In the genomic region with DNA sequence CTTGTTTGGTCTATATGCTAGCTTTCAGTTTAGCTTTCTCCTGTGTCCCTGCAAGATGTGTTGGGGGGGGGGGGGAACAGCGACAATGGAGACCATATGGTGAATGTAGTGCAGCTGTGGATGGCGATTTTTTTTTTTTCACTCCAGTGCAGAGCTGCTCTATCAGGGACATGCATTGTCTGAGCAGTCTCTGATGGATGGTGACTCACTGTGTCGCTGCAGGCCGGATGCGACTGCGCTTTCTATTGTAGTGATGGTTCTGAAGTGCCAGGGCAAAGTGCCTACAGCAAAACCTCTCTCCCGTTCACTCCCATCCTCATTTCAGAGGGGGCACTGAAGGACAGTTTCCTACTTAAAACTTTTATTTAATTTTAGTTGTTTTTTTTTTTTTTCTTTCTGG, we compare ENCODE assay signal across 30 mouse cellular contexts.
DNase-seq lines count a peak whose midpoint lies in the region; ATAC-seq and TF ChIP-seq lines count a peak whose summit lies in the region.
"Had no signal": no experiment of that assay in that cellular context is flagged by ENCODE, and none has a peak within 500 bp of the region (broad histone marks: within the 10 kb centered on the region; RNA-seq: fewer than 3 reads in every experiment).

No protein-coding gene starts in this region.

- H3K36me3 ChIP-seq in lung, embryonic 14.5 days (ENCODE audit: insufficient read depth): no peaks in the 10 kb centered on the region
- H3K36me3 ChIP-seq: limb, embryonic 12.5 days had no signal

- no peaks in the 10 kb centered on the region for H3K4me1 ChIP-seq in lung, embryonic 14.5 days (ENCODE audit: insufficient read depth)
- no peaks in the 10 kb centered on the region for H3K4me1 ChIP-seq in lung, adult 2 months (ENCODE audit: control insufficient read depth, insufficient read depth, low read length)
- H3K4me1 ChIP-seq: forebrain, embryonic 13.5 days; megakaryocyte, embryonic 14.5 days had no signal

- H3K27me3 ChIP-seq in lung, embryonic 14.5 days (ENCODE audit: insufficient read depth, low read length): no peaks in the 10 kb centered on the region
- H3K27me3 ChIP-seq: forebrain, embryonic 13.5 days; limb, embryonic 12.5 days; megakaryocyte, embryonic 14.5 days had no signal

- no peak overlapping the region for H3K27ac ChIP-seq in lung, embryonic 14.5 days (ENCODE audit: low read depth)
- H3K27ac ChIP-seq: forebrain, embryonic 13.5 days; gastrocnemius, adult 2 months; limb, embryonic 12.5 days had no signal

- no peak for TF ChIP-seq CTCF in lung, embryonic 14.5 days (IDR thresholded peaks at IDR 0.05; ENCODE audit: low read depth)
- no peak for TF ChIP-seq CTCF in lung, adult 2 months (IDR thresholded peaks at IDR 0.05; ENCODE audit: insufficient read depth, low read length)
- TF ChIP-seq CTCF in brain, embryonic 14.5 days (IDR thresholded peaks at IDR 0.05; ENCODE audit: borderline replicate concordance, extremely low read depth, insufficient read depth, insufficient read length): no peak

- no peak for DNase-seq in frontal cortex, postnatal 36 days (ENCODE audit: low spot score in 2 of 2)
- peak; percentile 35 for DNase-seq in lung, embryonic 14.5 days
- DNase-seq in lung, adult 2 months: no peak
- DNase-seq in brain, embryonic 14.5 days (ENCODE audit: low read depth): peak; percentile 26
- DNase-seq in forelimb bud, embryonic 11.5 days (ENCODE audit: low read depth, low spot score): peak; percentile 29
- no peak for DNase-seq in spleen, postnatal 10 days (ENCODE audit: low spot score in 2 of 2)
- no peak for DNase-seq in retina, postnatal 1 day
- DNase-seq: adrenal gland, postnatal 25 days; cerebellum, adult 2 months; cerebellum, postnatal 14 days; gastrocnemius, adult 2 months; gastrocnemius, postnatal 36 days; heart, adult 18-20 months; heart, postnatal 36 days; kidney, adult 9 months; kidney, postnatal 10 days; layer of hippocampus, postnatal 36 days; lung, postnatal 4 days; midbrain, embryonic 14.5 days; right cerebral cortex, postnatal 14 days; thymus, adult 18-20 months; thymus, postnatal 25 days had no signal

- no peak overlapping the region for H3K4me3 ChIP-seq in lung, embryonic 14.5 days (ENCODE audit: low read depth, low read length)
- no peak overlapping the region for H3K4me3 ChIP-seq in lung, adult 2 months (replicated peaks; ENCODE audit: extremely low read depth, low read depth, low read length)
- H3K4me3 ChIP-seq: forebrain, embryonic 13.5 days; gastrocnemius, adult 2 months; limb, embryonic 12.5 days; megakaryocyte, embryonic 14.5 days had no signal

- H3K9ac ChIP-seq in lung, embryonic 14.5 days: no peak overlapping the region
- H3K9ac ChIP-seq: forebrain, embryonic 13.5 days; limb, embryonic 12.5 days had no signal

- ATAC-seq in frontal cortex, adult (ENCODE audit: low TSS enrichment): peak; percentile 65; the same call in 1 of the 2 replicates
- ATAC-seq in lung, embryonic 14.5 days (ENCODE audit: insufficient read depth): no peak
- ATAC-seq: forebrain, embryonic 13.5 days; intestine, postnatal 0 days; lung, postnatal 0 days had no signal

- TF ChIP-seq POLR2A in lung, adult 2 months (IDR thresholded peaks at IDR 0.05; ENCODE audit: borderline replicate concordance, extremely low read depth, low read depth, low read length): no peak
- no peak for TF ChIP-seq POLR2A in brain, embryonic 14.5 days (IDR thresholded peaks at IDR 0.05; ENCODE audit: borderline replicate concordance, extremely low read depth, insufficient read depth, insufficient read length, poor library complexity, severe bottlenecking)

- no peaks in the 10 kb centered on the region for H3K9me3 ChIP-seq in lung, embryonic 14.5 days (ENCODE audit: low read depth, low read length)

- H3K4me2 ChIP-seq in lung, embryonic 14.5 days: no peak overlapping the region
- H3K4me2 ChIP-seq: forebrain, embryonic 13.5 days; heart, embryonic 11.5 days; limb, embryonic 12.5 days; liver, embryonic 11.5 days had no signal

- WGBS in lung, embryonic 14.5 days: 59% methylated on average over 7 of the region's 7 CpGs
- WGBS in lung, adult 2 months: 79% methylated on average over 7 of the region's 7 CpGs

Comparison
In these comparisons a context has a peak if more than half of its experiments do, and no peak if none do; other contexts are left out.
1. DNase-seq: peak in lung, embryonic 14.5 days (single experiment), brain, embryonic 14.5 days (single experiment) and forelimb bud, embryonic 11.5 days (single experiment); none in frontal cortex, postnatal 36 days (0 of 2), lung, adult 2 months (single experiment), spleen, postnatal 10 days (0 of 2) and retina, postnatal 1 day (single experiment).